Mouse (Mus musculus): ENCODE results near the gene Ggcx.
"Not testable (repeated sequence)": the region's sequence is repeated elsewhere in the genome, so short reads cannot be mapped to it uniquely, and the experiment has no call there.

The Ggcx gene

DNA sequence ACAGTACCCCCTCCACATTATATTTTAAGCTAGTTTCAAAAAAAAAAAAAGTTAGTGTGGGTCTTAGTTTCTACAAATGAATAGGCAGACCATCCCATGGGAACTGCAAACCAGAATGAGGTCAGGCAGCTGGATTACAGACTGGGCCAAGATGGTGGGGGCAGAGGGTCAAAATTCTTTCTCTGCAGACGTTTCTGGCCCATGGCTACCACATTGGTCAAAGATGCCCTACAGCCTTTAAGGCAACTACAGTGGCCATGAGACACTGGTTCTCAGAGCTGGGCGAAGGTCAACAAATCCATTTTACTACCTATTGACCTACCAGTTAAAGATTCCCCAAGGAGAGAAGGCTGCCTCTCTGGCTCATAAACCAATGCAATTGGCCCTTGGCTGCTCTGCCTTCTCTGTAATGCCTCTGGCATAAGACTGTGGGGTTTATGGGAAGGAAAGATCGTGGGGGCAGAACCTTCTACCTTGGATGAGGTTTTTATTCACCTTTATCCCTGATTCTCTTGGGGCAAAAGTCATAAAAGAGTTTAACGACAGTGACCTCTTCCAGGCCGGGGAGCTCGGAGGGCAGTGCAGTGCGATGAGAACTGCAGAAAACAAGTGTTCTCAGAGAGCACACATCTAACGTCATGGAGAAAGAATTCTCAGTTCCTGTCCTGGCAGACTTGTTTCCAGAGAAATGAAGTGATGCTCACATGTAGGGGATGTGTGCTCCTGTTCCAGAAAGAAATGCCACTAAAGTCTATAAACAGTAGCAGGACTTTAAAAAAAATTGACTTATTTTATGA is 51.5 kb downstream of the Ggcx start:
- DNase-seq = no peak

DNA sequence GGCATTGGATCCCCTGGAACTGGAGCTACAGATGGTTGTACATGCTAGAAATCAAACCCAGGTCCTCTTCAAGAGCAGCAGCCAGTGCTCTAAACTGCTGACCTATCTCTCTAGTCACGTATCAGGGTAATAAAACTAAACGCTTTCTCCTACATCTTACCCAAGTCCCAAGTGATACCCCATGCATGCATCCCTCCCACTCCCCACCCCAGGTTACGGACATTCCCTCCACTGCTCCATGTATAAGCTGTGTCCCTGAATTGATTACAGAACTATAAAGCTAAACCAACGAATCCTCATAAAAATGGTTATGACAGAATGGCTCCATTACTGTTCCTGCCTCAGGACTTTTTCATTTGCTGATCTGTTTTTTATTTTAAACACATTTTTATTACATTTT is 52.1 kb downstream of the Ggcx start:
- DNase-seq = no peak

- DNase-seq = no peak
Measured at GRCm38 (mm10) chr6:72473264-72474041, 59.3 kb downstream of the Ggcx start.

GRCm38 (mm10) chr6:72475221-72475985 is 61.3 kb downstream of the Ggcx start:
- DNase-seq = no peak

- no peak for DNase-seq
Measured at GRCm38 (mm10) chr6:72476836-72477235, 62.7 kb downstream of the Ggcx start.

GRCm38 (mm10) chr6:72477621-72478020 is 63.5 kb downstream of the Ggcx start:
- DNase-seq = no peak

DNA sequence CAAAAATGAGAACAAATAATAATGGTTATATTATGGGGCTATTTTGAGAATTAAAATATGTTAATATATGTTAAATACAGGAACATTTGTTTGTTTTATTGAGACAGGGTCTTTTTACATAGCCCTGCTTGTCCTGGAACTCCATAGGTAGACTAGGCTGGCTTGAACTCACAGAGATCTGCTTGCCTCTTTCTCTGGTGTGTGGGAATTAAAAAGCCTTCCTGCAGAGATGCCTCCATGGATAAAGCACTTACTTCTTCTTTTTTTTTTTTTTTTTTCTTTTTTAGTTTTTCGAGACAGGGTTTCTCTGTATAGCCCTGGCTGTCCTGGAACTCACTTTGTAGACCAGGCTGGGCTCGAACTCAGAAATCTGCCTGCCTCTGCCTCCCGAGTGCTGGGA is 64.6 kb downstream of the Ggcx start:
- DNase-seq = not testable (repeated sequence)

DNA sequence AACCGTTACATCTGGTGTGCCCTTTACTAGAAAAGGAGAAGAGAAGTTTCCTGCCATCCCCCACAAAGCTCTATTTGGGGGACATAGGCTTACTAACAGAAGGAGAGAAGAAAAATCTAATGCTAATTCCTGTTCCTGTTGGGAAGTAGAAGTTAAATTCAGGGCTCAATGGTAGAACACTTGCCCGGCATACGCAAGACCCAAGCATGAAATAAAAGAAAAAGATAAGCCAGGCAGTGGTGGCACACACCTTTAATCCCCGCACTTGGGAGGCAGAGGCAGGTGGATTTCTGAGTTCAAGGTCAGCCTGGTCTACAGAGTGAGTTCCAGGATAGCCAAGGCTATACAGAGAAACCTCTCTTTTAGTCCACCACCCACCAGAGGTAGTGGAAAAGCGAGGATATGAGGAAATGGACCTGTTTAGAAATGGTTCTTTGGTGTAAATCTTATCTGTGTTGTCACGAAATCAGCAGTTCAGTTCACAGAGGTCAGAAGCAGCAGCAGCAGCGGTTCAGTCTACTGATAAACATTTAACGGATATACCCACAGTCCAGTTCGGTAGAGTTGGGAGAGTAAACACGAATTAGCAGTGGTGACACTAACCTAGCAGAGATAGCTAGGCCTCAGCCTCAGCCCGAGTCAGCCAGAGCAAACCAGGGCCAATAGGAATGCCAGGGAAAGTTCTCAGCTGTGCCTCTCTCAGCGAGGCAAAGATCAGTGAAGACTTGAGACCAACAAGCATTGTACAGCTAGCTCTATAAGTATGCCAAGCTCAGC is 65.7 kb downstream of the Ggcx start:
- no peak for DNase-seq

- no peak for DNase-seq
Measured at GRCm38 (mm10) chr6:72480422-72480702, 66.3 kb downstream of the Ggcx start.

Data from cerebellum, adult 8-10 months (tissue).